Comparison of ENCODE assay signal across 1 mouse cellular context in the genomic region with DNA sequence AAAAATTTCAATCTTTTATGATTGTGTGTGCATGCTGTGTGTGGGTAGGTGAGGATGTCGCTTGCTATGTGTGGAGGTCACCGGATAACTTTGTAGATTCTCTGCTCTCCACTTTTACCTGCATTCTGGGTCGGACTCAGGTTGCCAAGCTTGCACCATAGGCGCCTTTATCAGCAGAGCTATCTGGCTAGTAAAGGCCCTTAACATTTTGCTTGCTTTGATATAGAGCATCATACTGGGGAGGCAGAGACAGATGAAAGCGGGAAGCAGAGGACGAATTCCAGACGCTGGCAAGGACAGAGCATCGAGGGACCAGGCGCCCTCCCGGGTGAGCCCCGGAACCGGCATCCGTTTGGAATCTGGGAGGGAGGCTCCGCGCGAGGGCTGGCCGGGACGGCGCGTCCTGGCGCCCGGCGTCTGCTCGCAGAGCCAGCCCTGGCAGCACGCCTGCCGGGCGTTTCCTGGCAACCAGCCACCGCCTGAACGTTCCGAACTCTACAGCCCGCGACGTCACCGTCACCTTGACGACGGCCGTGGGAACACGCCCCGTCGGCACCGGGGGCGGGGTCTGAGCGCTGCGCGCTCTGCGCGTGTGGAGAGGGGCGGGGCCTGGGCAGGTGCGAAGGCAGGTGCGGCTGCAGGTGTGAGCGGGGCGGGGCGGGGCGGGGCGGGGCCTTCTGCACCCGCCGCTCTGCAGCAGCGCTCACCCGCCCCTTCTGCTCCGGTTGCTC.
TF ChIP-seq lines count a peak whose summit lies in the region.

No protein-coding gene starts in this region.

TF ChIP-seq in CH12.LX, 34 proteins besides CTCF, POLR2A, EP300 and RAD21 (continued from another document):
- TF ChIP-seq ELF1 (IDR thresholded peaks at IDR 0.05; ENCODE audit: low read depth, low read length), result 0 out of 2 replicates have a peak, but pooled peaks have one; percentile 30
- TF ChIP-seq ZMIZ1 (IDR thresholded peaks at IDR 0.05; ENCODE audit: low read depth, low read length), result no peak
- peak; percentile 65 for TF ChIP-seq NRF1 (IDR thresholded peaks at IDR 0.05; ENCODE audit: low read depth, low read length)
